Mouse (Mus musculus) cerebellum, adult 9-11 months (tissue): ENCODE measurements around the gene Gnl2.

ENCODE experiments used
- DNase-seq: peaks from one replicate; pipeline ENCODE4 v3.0.0; 2022

Gene Gnl2

DNA sequence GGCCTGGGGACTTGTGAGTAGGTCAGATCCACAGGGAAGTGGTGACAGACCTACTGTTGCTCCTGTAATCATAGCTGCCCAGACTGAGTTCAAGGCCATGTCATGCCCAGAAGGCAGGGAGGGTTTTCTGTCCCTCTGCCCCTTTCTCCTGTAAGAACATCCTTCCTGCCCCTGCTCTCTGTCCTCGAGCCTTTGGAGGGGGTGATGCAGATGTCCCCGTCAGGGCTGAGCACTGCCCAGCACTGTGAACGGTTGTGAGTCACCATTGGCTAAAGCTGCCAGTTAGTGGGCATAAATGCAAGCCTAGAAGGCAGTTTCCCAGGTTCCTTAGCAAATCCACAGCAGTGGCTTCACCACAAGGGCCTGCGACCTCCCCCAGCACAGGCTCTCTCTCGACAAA, 76.6 kb downstream of the Gnl2 start:
- DNase-seq = no peak

DNA sequence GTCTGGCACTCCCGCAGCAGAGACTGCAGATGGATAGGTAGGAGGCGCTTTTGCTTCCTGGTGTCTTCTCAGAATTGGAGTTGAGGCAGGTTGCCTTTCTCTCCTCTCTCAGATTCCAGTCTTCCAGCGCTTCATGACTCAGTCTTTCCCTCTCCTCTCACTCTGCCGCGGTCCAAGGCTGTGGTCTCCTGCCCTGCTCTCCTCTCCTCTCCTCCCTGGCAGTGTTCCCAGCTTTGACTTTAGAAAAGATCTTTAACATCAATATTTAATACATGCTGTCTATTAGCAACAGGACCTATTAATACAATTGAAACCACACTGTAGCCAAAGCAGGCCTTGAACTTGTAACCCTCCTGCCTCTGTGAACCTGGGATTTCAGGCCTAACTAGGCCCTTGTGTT, 79.7 kb downstream of the Gnl2 start:
- DNase-seq = no peak

- no peak for DNase-seq
These were observed 81.0 kb downstream of the Gnl2 start for GRCm38 (mm10) chr4:125097412-125097811.

- DNase-seq = peak; percentile 72
These were observed 83.1 kb downstream of the Gnl2 start for GRCm38 (mm10) chr4:125099458-125099857.

GRCm38 (mm10) chr4:125101334-125101733, 84.9 kb downstream of the Gnl2 start:
- DNase-seq = no peak
